Mouse (Mus musculus) megakaryocyte-erythroid progenitor cell, adult 5-6 weeks (primary cell): ENCODE results near the gene Pmepa1. TPM values are rescaled to one million over a fixed set of nuclear protein-coding genes. Genes with fewer than 3 reads are reported as not detected.

Experiments used
- ATAC-seq: replicated peaks from 2 replicates; pipeline ENCODE4 v1.8.0; 2016; ENCODE audit warnings: mild to moderate bottlenecking, inconsistent platforms; ENCODE audit not compliant: severe bottlenecking, poor library complexity, low FRiP score, low TSS enrichment
- total RNA-seq, 2 experiments: library from RNA; stranded (forward) in 1 of 2; stranded (reverse) in 1 of 2; fragments of 200-1000, 215-1000 nt in 1 of 2; fragments of >200 nt in 1 of 2; fragmentation: Nextera tagmentation in 1 of 2; gene quantifications; 2 replicates each; pipeline ENCODE4 v1.2.3; 2014 to 2017

Pmepa1 gene
- total RNA-seq, 2 experiments from 2014 or later: 0.52 TPM; not detected in 1

DNA sequence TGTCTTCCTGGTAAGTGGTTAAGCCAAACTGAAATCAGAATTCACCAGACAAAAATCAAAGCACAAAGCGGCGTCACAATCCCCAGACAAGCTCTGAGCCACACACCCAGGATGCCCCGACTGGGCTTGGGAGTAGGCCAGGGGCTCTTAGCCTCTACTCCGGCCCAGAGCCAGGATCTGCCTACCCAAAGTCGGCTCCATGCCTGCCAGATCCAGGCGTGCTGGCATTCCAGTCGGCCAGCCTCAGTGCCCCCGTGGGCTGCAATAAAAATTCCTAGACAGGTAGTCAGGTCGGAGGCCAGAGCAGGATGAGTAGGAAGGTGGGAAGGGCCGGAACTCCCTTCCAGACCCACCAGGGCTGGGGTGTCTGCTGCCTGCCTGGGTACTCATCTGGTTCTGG is 14.8 kb downstream of the Pmepa1 start:
- ATAC-seq: no peak

DNA sequence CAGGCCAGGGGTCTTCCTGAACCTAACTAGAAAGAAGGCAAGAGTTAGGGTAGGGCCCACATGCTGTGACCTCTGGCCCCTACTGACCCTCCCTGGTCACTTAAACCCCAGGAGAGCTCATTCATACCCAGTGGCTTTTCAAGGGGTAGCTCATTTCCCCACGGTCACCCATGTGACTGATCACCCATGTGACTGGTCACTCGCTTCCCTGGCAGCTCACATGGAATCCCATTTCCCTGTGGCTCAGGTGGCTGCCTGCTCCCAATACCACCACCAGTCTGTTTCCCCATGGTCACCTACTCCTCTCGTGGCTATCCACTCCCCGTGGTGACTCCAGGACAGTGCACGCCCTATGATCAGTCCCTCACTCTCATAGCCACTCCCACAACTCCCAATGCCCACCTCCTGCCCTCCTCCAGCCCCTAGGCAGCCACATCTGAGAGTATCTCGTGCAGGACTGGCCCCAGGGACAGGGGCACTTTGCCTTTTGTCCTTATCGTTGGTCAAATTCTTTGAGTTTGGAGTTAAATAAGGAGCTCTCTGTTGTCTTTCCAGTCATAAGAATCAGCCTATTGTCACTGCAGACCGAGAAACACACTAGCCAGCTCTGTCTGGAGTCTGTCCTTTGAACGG is 17.8 kb downstream of the Pmepa1 start:
- ATAC-seq: no peak

DNA sequence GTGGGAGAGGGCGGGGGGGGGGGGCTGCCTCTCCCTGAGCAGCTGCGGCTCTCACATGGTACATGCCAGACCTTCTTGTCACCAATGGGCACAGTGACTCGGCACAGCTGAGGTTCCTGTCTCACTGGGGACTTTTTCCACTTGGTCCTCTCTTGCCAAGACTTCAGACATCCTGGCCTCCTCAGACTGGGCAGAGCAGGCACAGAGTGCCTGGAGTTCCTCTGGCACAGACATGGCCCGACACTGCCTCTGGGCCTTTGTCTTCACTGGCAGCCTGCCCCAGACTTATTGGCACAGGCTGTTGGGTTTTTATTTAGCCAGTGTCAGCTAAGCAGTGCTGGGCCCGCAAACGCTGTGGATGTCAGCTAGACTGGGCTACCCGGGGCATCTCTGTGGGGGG is 18.7 kb downstream of the Pmepa1 start:
- no peak for ATAC-seq

DNA sequence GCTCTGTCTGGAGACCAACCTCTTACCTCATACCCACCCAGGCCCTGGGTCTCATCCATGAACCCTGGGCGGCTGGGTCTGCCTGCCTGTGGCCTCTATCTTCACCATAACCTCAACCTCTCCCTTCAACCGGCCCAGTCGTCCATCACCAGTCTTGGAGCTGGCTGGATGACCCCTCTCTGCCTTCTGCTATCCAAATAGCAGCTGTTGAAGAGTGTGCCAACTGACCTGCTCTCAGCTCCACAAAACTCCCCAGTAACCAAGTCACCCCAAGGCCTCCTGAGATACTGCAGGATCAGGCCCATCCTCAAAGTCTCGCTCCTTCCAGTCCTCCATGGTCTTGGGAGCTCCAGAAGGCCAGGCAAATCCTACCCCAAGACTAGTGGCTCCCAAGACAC is 19.8 kb downstream of the Pmepa1 start:
- ATAC-seq: no peak

DNA sequence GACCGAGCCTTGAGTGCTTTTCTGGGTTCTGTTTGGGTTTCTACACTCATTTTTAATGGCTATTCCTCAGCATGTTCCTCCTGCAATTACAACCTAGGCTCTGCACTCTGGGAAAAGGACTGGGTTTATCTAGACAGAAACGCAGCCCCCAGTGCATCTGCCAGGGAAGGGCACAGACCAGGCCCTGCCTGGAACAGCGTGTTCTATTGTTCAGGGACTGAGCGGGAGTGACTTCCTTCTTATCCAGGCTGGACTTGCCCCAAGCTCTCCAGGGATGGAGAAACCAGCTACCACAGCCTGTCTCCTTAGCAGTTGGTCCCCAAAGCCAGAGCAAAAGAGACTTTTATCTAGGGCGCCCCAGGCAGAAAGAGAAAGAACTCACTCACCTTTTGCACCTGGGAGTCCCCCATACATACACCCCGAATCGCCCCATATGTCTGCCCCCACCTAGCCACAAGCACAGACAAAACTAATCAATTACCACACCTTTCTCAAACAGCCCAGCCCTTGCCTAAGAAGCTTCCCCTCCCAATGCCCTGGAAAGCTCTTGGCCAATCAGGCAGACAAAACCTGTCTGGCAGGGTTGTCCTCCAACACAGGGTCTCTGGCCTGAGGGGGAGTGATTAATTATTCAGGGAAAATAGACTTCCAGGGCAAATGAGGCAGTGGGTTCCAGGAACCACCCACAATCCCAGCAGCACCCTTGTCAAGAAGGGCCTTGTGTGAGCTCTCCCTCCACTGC is 20.4 kb downstream of the Pmepa1 start:
- ATAC-seq: no peak

DNA sequence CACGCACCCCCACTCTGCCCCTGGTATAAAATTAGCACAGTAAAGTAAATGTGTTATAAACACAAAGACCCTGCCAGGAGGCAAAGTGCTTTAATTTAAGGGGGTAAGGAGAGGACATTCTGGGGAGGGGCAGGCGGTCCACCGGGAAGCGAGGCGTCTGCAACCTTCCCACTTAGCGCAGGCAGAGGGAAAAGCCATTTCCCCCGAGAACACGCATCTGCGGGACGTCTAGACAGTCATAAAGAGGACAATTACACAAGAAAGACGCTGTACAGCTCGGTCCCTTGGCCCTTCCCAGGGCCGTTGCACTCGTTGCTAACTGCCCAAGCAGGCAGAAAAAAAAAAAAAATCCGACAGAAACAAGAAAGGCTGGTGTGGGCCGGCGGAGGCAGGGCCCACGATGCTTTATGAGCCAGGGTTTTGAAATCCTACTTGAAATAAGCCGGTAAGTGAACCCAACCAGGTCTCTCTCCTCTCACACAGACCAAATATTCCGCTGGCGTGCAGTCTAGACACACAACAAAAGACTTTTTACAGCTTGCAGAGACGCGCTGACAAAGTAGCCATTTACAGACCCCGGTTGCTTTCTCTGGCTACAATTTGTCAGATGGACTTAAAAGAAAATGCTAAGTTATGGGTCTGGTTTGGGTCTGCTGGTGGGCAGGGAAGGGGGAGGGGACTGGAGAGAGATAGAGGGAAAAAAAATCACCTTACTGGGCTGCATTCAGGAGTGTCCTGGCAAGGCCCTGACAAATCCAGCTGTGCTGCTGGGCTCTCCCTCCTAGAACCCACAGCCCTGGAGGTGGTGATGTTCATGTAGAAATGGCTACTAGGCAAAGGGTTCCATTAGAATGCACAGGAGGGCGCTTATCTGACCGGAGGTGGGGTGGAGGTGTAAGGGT is 22.3 kb downstream of the Pmepa1 start:
- no peak for ATAC-seq

DNA sequence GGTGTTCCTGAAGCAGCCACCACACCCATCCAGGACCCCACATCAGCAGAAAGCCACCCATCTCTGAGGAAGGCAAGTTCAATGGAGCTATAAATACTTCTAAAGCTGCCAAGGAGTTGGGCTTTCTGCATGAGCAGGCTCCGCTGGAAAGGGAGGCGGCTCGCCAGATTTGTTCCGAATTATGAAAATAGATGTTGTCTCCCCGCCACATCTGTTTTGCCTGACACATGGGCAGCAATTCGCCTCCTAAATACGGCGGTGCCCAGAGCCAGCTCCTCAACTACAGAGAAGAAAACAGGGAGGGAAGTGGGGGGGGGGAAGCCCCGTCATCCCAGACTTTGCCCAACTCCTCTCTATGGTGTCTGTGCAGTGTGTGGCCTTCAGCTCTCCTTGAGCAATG is 24.7 kb downstream of the Pmepa1 start:
- ATAC-seq: no peak

DNA sequence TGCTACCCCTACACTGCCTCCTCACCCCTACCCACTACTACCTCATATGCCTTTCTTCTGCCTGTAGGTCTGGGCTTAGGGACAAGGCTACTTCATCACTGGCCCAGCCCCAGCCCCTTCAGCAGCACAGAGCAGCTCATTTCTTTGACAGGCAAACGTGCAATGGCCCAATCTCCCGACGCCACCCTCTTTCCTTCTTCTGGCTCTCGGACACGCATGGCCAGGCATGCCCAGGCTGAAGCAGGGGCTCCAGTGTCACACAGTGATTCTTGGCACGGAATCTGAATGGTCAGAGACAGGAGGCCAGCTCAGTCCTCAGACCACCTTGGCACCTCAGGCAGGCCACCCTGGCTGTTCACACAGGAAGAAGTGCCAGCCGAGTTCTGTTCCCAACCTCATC is 25.2 kb downstream of the Pmepa1 start:
- no peak for ATAC-seq

DNA sequence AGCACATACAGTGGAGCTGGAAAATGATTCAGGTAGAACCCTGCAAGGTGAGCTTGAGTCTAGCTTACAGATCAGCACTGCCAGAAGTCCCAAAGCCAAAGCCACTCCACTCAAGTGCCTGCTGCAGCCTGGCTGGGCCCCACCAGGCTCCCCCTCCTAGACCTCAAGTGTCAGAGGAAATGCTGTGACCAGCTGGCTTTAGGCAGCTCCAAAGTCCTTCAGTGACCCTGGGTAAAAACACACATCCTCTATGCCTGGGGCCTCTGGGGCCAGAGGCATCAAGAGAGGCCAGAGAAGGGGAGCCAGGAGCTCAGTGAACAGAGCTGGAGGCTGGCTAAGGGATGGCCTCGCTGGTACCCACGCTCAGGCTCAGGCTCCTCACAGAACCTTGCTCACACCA is 25.9 kb downstream of the Pmepa1 start:
- no peak for ATAC-seq

DNA sequence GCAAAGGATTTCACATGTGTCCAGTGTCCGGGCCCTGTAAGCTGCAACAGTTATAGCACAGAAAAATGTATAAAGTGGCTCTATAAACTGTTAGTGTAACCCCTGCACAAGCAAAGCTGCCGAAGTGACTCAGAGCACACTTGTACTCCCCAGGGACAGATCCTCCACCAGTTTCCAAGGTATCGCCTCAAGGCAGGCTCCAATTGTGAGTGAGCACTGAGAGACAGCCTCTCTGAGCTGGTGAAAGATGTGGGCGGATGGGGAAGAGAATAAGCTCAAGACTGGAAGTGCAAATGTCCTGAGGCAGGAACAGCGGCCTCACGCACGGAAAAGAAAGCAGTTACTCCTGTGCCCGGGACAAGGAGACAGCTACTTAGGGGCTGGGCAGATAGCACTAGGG is 26.4 kb downstream of the Pmepa1 start:
- no peak for ATAC-seq

DNA sequence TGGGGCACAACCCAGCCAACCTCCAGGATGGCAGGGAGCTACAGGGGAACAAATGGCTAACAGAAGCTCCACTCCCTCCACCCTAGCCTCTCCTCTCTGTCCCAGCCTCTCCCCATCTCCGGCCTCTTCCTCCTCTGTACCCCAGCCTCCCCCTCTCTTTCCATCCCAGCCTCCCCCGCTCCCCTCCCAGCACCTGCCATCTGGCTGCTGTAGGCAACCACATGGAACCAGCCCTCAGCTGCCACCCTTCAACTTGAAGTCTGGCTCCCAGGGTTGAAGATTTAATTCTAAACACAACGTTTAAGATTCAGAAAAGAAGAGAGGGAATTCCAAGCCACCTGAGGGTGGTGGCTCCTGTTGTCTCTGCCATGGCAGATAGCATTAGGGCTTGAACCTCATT is 26.9 kb downstream of the Pmepa1 start:
- no peak for ATAC-seq

DNA sequence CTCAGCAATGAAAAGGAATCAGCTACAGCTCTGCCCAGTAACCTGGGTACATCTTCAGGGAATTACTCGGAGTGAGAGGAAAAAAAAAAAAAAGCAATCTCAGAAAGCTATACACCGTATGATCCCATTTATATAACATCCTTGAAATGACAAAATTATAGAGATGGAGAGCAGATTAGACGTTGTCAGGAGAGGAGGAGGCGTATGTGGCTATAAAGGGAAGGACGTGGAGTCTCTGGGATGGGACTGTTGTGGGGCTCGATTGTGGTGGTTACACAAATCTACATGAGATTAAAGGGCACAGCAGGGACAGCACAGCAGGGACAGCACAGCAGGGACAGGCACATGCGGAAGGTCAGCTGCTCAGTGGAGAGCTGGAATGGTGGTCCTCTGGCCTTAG is 27.5 kb downstream of the Pmepa1 start:
- no peak for ATAC-seq

DNA sequence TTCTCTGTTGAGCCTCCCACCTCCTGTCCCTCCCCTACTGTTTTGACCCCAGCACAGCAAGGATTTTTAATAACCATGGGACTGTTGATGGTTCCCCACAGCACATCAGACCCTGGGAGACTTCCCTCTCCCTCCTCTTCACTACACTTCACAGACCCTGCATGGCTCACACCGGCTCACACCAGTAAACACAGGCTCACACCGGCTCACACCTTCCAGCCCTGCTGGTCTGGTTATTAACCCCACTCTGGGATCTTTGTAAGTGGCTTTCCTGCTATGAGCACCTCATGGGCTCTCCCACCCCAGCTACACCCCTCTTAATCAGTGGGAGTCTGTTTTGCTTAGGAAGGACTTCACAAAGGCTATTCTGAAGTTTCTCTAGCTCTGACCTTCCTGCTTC is 28.4 kb downstream of the Pmepa1 start:
- no peak for ATAC-seq

DNA sequence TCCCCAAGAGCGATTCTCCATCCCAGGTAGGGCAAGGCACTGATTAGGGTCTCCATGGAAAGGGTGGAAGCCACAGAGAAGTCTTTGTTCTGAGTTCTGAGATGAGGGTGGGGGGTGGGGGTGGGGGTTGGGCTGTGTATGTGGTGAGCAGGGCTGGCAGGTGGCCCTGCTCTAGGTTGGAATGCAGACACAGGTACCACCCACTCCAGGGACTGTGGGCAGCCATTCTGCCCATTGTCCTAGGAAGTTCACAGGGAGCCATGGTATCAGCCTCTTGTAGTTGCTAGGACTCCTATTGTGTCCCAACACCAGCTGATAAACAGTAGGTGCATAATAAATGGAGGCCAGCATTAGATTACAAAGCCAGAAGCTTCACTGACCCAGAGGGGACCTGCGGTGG is 29.1 kb downstream of the Pmepa1 start:
- ATAC-seq: no peak

DNA sequence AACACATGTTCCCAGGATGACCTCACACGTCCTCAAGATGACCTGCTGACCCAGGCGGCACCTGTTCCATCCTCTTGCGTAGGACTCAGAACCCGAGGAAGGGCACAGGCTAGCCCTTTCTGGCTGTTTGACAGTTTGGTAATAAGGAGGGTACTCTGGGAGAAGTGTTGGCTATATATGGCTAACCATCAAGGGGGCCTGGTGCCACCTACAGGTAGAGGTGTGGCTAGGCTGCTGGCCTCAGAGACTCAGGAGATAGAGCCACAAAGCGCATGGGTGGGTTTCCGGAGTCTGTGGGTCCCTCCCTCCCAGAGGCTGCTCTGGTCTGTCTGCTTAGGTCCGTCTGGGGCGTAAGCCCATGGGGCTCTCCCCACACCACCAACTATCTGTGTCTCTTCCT is 29.6 kb downstream of the Pmepa1 start:
- no peak for ATAC-seq

DNA sequence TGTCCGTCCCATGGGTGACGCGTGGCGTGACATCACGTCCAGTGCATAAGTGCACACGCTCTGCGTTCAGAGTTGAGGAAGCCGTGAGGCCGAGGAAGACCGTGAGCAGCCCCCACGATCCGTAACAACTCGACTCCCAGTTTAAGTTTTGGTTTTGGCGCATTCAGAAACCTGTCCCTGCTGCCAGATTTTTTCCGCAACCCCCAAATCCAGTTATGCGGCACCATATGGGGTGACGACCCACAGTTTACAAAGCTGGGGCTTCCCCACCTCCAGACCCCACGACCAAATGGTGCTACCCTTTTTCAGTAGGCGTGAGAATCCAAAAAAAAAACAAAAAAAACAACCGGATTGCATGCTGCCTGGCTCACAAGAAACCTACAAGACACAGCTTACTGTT is 31.1 kb downstream of the Pmepa1 start:
- ATAC-seq: no peak

DNA sequence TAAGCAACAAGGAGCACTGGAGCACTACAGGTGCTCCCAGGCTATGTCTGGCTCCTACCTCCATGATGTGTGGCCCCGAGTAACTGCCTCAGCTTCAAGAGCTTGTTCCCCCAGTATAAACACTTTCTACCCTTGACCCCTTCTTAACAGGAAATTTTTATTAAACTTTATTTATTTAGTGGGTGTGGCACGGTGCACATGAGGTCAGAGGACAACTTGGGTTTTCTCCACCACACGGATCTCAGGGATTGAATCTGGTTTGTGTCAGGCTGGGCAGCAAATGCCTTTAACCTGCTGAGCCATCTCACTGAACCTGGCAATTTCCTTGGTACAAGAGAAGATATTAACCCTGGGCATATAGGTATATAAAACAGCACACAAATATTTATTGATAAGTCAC is 32.2 kb downstream of the Pmepa1 start:
- ATAC-seq: no peak

DNA sequence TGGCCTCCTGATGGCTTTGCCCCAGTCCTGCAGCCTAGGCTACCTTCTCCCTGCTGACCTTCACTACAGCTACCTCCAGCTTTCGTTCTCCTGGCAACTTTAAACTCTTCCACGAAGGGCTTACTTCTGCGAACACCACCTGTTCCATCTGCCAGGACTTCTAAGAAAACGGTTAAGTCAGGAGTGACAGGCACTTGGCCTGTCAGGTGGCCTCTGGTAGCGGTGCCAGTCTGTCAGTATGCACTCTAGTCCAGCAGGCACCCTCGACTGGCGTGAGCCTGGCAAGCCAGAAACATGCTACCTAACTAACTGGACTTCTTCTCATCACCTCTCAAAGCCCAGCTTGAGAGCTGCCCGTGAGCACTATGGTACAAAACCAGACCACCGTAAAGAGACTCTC is 32.7 kb downstream of the Pmepa1 start:
- no peak for ATAC-seq

DNA sequence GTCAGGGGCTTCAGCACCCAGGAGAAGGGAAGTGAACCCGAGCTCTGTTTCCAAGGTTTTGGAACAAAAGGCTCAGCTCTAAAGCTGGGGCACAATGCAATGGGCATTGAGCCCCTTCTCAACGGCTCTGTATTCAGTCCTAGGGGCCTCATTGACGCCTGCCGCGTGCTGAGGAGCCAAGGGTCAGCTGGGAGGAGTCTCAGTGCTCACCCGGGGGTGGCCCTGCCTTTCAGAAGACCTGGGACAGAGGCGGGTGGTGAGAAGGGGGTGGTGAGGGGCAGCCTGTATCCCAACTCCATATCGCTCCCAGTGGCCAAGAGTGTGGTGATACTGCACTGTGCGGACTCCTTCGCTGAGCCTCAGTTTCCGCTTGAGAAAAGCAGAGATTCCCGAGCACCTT is 33.5 kb downstream of the Pmepa1 start:
- ATAC-seq: no peak

DNA sequence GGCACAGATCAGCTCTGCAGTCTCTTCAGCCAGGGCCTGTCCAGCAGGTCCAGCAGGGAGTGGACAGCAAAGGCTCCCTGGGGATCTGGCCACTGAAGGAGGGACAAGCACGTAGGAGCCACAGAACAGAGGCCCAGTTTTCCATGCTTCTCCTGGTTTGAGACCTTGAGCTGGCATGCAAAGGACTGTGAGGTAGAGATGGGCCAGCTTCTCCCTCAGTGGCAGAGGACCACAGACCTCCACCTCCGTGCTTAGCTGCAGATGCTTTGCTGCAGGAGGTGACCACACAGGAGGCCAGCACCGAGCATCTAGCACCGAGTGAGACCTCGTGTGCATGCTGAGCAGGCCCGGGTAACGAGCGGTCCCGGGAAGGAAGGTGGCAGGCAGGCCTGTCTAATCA is 35.6 kb downstream of the Pmepa1 start:
- ATAC-seq: no peak

DNA sequence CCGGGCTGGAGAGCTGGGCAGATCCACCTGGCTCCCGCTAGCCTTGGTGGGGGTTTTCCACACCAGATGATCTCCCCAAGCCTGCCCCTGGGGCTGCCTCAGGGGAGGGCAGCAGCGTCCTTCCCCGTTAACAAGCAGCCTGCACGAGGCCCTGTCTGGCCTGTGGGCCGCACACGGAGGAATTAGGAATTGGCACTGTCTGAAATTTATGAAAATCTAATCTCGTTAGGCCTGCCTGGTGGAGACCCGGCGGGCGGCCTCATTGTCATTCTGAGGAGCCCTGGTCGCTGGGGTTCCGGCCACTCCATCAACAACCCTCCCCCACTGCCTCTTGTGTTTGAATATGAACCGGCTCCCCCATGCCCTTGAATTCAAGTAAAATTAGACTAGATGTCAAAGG is 37.8 kb downstream of the Pmepa1 start:
- no peak for ATAC-seq
